Mouse (Mus musculus): ENCODE data around the gene Tmcc3.

GRCm38 (mm10) chr10:94376941-94377340 is 65.2 kb downstream of the Tmcc3 start:
- TF ChIP-seq GATA1 (IDR thresholded peaks at IDR 0.05; ENCODE audit: low read length), result no peak
- TF ChIP-seq TAL1 (IDR thresholded peaks at IDR 0.05; ENCODE audit: low read length), result no peak

All from erythroblast, embryonic 14.5 days (primary cell).